Mouse (Mus musculus): ENCODE results near the gene Pik3cg.

Gene Pik3cg

GRCm38 (mm10) chr12:32201932-32202331, 6.5 kb downstream of the Pik3cg start:
- DNase-seq (ENCODE audit: low read depth, low spot score) = no peak

GRCm38 (mm10) chr12:32201070-32201585, 7.3 kb downstream of the Pik3cg start:
- DNase-seq (ENCODE audit: low read depth, low spot score) = no peak

- no peak for DNase-seq (ENCODE audit: low read depth, low spot score)
These were observed 7.9 kb downstream of the Pik3cg start for GRCm38 (mm10) chr12:32200387-32201069.

- DNase-seq (ENCODE audit: low read depth, low spot score) = no peak
These were observed 9.0 kb downstream of the Pik3cg start for GRCm38 (mm10) chr12:32199422-32199821.

GRCm38 (mm10) chr12:32198025-32198424, 10.4 kb downstream of the Pik3cg start:
- DNase-seq (ENCODE audit: low read depth, low spot score) = no peak

GRCm38 (mm10) chr12:32195000-32195399, 13.5 kb downstream of the Pik3cg start:
- no peak for DNase-seq (ENCODE audit: low read depth, low spot score)

- no peak for DNase-seq (ENCODE audit: low read depth, low spot score)
These were observed 14.1 kb downstream of the Pik3cg start for GRCm38 (mm10) chr12:32194358-32194757.

GRCm38 (mm10) chr12:32190927-32191326, 17.5 kb downstream of the Pik3cg start:
- DNase-seq (ENCODE audit: low read depth, low spot score) = no peak

GRCm38 (mm10) chr12:32187668-32188236, 20.7 kb downstream of the Pik3cg start:
- DNase-seq (ENCODE audit: low read depth, low spot score) = no peak

GRCm38 (mm10) chr12:32186627-32187255, 21.7 kb downstream of the Pik3cg start:
- DNase-seq (ENCODE audit: low read depth, low spot score) = no peak

GRCm38 (mm10) chr12:32184874-32185273, 23.6 kb downstream of the Pik3cg start:
- DNase-seq (ENCODE audit: low read depth, low spot score) = no peak

- no peak for DNase-seq (ENCODE audit: low read depth, low spot score)
These were observed 24.9 kb downstream of the Pik3cg start for GRCm38 (mm10) chr12:32183584-32183983.

- no peak for DNase-seq (ENCODE audit: low read depth, low spot score)
These were observed 25.6 kb downstream of the Pik3cg start for GRCm38 (mm10) chr12:32182632-32183419.

GRCm38 (mm10) chr12:32181885-32182284, 26.6 kb downstream of the Pik3cg start:
- no peak for DNase-seq (ENCODE audit: low read depth, low spot score)

GRCm38 (mm10) chr12:32174437-32174836, 34.0 kb downstream of the Pik3cg start:
- no peak for DNase-seq (ENCODE audit: low read depth, low spot score)

- no peak for DNase-seq (ENCODE audit: low read depth, low spot score)
These were observed 35.6 kb downstream of the Pik3cg start for GRCm38 (mm10) chr12:32172826-32173225.

GRCm38 (mm10) chr12:32169164-32169563, 39.3 kb downstream of the Pik3cg start:
- DNase-seq (ENCODE audit: low read depth, low spot score) = no peak

GRCm38 (mm10) chr12:32168751-32169150, 39.7 kb downstream of the Pik3cg start:
- DNase-seq (ENCODE audit: low read depth, low spot score) = no peak

- no peak for DNase-seq (ENCODE audit: low read depth, low spot score)
These were observed 44.8 kb downstream of the Pik3cg start for GRCm38 (mm10) chr12:32163706-32164105.

- DNase-seq (ENCODE audit: low read depth, low spot score) = no peak
These were observed 49.7 kb downstream of the Pik3cg start for GRCm38 (mm10) chr12:32158757-32159156.

GRCm38 (mm10) chr12:32146606-32147005, 61.9 kb downstream of the Pik3cg start:
- no peak for DNase-seq (ENCODE audit: low read depth, low spot score)

- no peak for DNase-seq (ENCODE audit: low read depth, low spot score)
These were observed 62.8 kb downstream of the Pik3cg start for GRCm38 (mm10) chr12:32145651-32146050.
